Mouse (Mus musculus): ENCODE measurements around the gene Krt81. TPM values are rescaled to one million over a fixed set of nuclear protein-coding genes. Genes with fewer than 3 reads are reported as not detected.

Krt81 gene
- not detected in 2 replicates for polyA plus RNA-seq (2014; fragmentation: Nextera tagmentation; extraction: Ambion mirVana)

GRCm38 (mm10) chr15:101463651-101464050 lies at the start of gene Krt81:
Gene Krt81 (minus strand): TSS chr15:101463751.
- Histone ChIP-seq H3K9ac (ENCODE audit: low read length) (no peak within 1 kb of the TSS), H3K9me3 (ENCODE audit: control insufficient read depth, low read length) (no peaks in the 10 kb centered on the region), H3K27ac (ENCODE audit: low read depth, low read length) (no peak within 1 kb of the TSS), H3K4me1 (replicated peaks; ENCODE audit: control insufficient read depth, insufficient read depth, low read length) (no peaks in the 10 kb centered on the region; the same call in 1 of the 2 replicates), H3K27me3 (ENCODE audit: control insufficient read depth, insufficient read depth, low read length) (no peaks in the 10 kb centered on the region), H3K36me3 (ENCODE audit: control insufficient read depth, insufficient read depth, low read length) (no peaks in the 10 kb centered on the region), H3K4me3 (ENCODE audit: low read depth, low read length) (no peak within 1 kb of the TSS), H3K4me2 (ENCODE audit: low read depth, low read length, severe bottlenecking) (no peak within 1 kb of the TSS)
- ATAC-seq (replicated peaks; ENCODE audit: low FRiP score): no peak
- WGBS: 87% methylated on average over 13 of the region's 13 CpGs
- DNase-seq (ENCODE audit: low spot score): no peak

GRCm38 (mm10) chr15:101508247-101508646 lies 44.7 kb upstream of the Krt81 start:
- Histone ChIP-seq H3K4me3 (ENCODE audit: low read depth, low read length) (no peak overlapping the region), H3K9ac (ENCODE audit: low read length) (no peak overlapping the region), H3K36me3 (ENCODE audit: control insufficient read depth, insufficient read depth, low read length) (no peaks in the 10 kb centered on the region), H3K27me3 (ENCODE audit: control insufficient read depth, insufficient read depth, low read length) (no peaks in the 10 kb centered on the region), H3K9me3 (ENCODE audit: control insufficient read depth, low read length) (no peaks in the 10 kb centered on the region), H3K4me2 (ENCODE audit: low read depth, low read length, severe bottlenecking) (no peak overlapping the region), H3K4me1 (replicated peaks; ENCODE audit: control insufficient read depth, insufficient read depth, low read length) (no peaks in the 10 kb centered on the region), H3K27ac (ENCODE audit: low read depth, low read length) (no peak overlapping the region)
- 83% methylated on average over 9 of the region's 9 CpGs for WGBS
- ATAC-seq (replicated peaks; ENCODE audit: low FRiP score) (no peak), DNase-seq (ENCODE audit: low spot score) (no peak)

GRCm38 (mm10) chr15:101506896-101507758 lies 43.6 kb upstream of the Krt81 start:
- no peaks in the 10 kb centered on the region for H3K27me3 ChIP-seq (ENCODE audit: control insufficient read depth, insufficient read depth, low read length)
- H3K9me3 ChIP-seq (ENCODE audit: control insufficient read depth, low read length): no peaks in the 10 kb centered on the region
- no peak for ATAC-seq (replicated peaks; ENCODE audit: low FRiP score)
- no peak overlapping the region for H3K4me2 ChIP-seq (ENCODE audit: low read depth, low read length, severe bottlenecking)
- no peak overlapping the region for H3K9ac ChIP-seq (ENCODE audit: low read length)
- no peaks in the 10 kb centered on the region for H3K36me3 ChIP-seq (ENCODE audit: control insufficient read depth, insufficient read depth, low read length)
- H3K27ac ChIP-seq (ENCODE audit: low read depth, low read length): no peak overlapping the region
- no peak for DNase-seq (ENCODE audit: low spot score)
- H3K4me1 ChIP-seq (replicated peaks; ENCODE audit: control insufficient read depth, insufficient read depth, low read length): no peaks in the 10 kb centered on the region
- H3K4me3 ChIP-seq (ENCODE audit: low read depth, low read length): no peak overlapping the region
- 68% methylated on average over 14 of the region's 14 CpGs for WGBS

GRCm38 (mm10) chr15:101497181-101497580 lies 33.6 kb upstream of the Krt81 start:
- Histone ChIP-seq H3K4me3 (ENCODE audit: low read depth, low read length) (no peak overlapping the region), H3K9ac (ENCODE audit: low read length) (no peak overlapping the region), H3K4me1 (replicated peaks; ENCODE audit: control insufficient read depth, insufficient read depth, low read length) (no peaks in the 10 kb centered on the region), H3K27me3 (ENCODE audit: control insufficient read depth, insufficient read depth, low read length) (no peaks in the 10 kb centered on the region), H3K9me3 (ENCODE audit: control insufficient read depth, low read length) (no peaks in the 10 kb centered on the region), H3K36me3 (ENCODE audit: control insufficient read depth, insufficient read depth, low read length) (no peaks in the 10 kb centered on the region), H3K27ac (ENCODE audit: low read depth, low read length) (no peak overlapping the region), H3K4me2 (ENCODE audit: low read depth, low read length, severe bottlenecking) (no peak overlapping the region)
- WGBS: 68% methylated on average over 2 of the region's 2 CpGs
- DNase-seq (ENCODE audit: low spot score): peak; percentile 60
- no peak for ATAC-seq (replicated peaks; ENCODE audit: low FRiP score)

GRCm38 (mm10) chr15:101495266-101495665 lies 31.7 kb upstream of the Krt81 start:
- WGBS: 89% methylated on average over 8 of the region's 8 CpGs
- Histone ChIP-seq H3K27me3 (ENCODE audit: control insufficient read depth, insufficient read depth, low read length) (no peaks in the 10 kb centered on the region), H3K4me1 (replicated peaks; ENCODE audit: control insufficient read depth, insufficient read depth, low read length) (no peaks in the 10 kb centered on the region), H3K4me2 (ENCODE audit: low read depth, low read length, severe bottlenecking) (no peak overlapping the region), H3K9me3 (ENCODE audit: control insufficient read depth, low read length) (no peaks in the 10 kb centered on the region), H3K9ac (ENCODE audit: low read length) (no peak overlapping the region), H3K4me3 (ENCODE audit: low read depth, low read length) (no peak overlapping the region), H3K27ac (ENCODE audit: low read depth, low read length) (no peak overlapping the region), H3K36me3 (ENCODE audit: control insufficient read depth, insufficient read depth, low read length) (no peaks in the 10 kb centered on the region)
- DNase-seq (ENCODE audit: low spot score) (no peak), ATAC-seq (replicated peaks; ENCODE audit: low FRiP score) (no peak)

GRCm38 (mm10) chr15:101494203-101494602 lies 30.7 kb upstream of the Krt81 start:
- Histone ChIP-seq H3K27ac (ENCODE audit: low read depth, low read length) (no peak overlapping the region), H3K4me3 (ENCODE audit: low read depth, low read length) (no peak overlapping the region), H3K36me3 (ENCODE audit: control insufficient read depth, insufficient read depth, low read length) (no peaks in the 10 kb centered on the region), H3K27me3 (ENCODE audit: control insufficient read depth, insufficient read depth, low read length) (no peaks in the 10 kb centered on the region), H3K9me3 (ENCODE audit: control insufficient read depth, low read length) (no peaks in the 10 kb centered on the region), H3K9ac (ENCODE audit: low read length) (no peak overlapping the region), H3K4me1 (replicated peaks; ENCODE audit: control insufficient read depth, insufficient read depth, low read length) (no peaks in the 10 kb centered on the region), H3K4me2 (ENCODE audit: low read depth, low read length, severe bottlenecking) (no peak overlapping the region)
- ATAC-seq (replicated peaks; ENCODE audit: low FRiP score) (no peak), DNase-seq (ENCODE audit: low spot score) (no peak)
- WGBS: 81% methylated on average over 1 of the region's 1 CpGs

GRCm38 (mm10) chr15:101493713-101494112 lies 30.2 kb upstream of the Krt81 start:
- DNase-seq (ENCODE audit: low spot score) (no peak), ATAC-seq (replicated peaks; ENCODE audit: low FRiP score) (no peak)
- no peak overlapping the region for H3K9ac ChIP-seq (ENCODE audit: low read length)
- no peaks in the 10 kb centered on the region for H3K27me3 ChIP-seq (ENCODE audit: control insufficient read depth, insufficient read depth, low read length)
- 85% methylated on average over 6 of the region's 6 CpGs for WGBS
- no peaks in the 10 kb centered on the region for H3K9me3 ChIP-seq (ENCODE audit: control insufficient read depth, low read length)
- H3K36me3 ChIP-seq (ENCODE audit: control insufficient read depth, insufficient read depth, low read length): no peaks in the 10 kb centered on the region
- no peak overlapping the region for H3K27ac ChIP-seq (ENCODE audit: low read depth, low read length)
- H3K4me2 ChIP-seq (ENCODE audit: low read depth, low read length, severe bottlenecking): no peak overlapping the region
- no peak overlapping the region for H3K4me3 ChIP-seq (ENCODE audit: low read depth, low read length)
- H3K4me1 ChIP-seq (replicated peaks; ENCODE audit: control insufficient read depth, insufficient read depth, low read length): no peaks in the 10 kb centered on the region

GRCm38 (mm10) chr15:101492718-101493117 lies 29.2 kb upstream of the Krt81 start:
- Histone ChIP-seq H3K9me3 (ENCODE audit: control insufficient read depth, low read length) (no peaks in the 10 kb centered on the region), H3K27me3 (ENCODE audit: control insufficient read depth, insufficient read depth, low read length) (no peaks in the 10 kb centered on the region), H3K36me3 (ENCODE audit: control insufficient read depth, insufficient read depth, low read length) (no peaks in the 10 kb centered on the region), H3K27ac (ENCODE audit: low read depth, low read length) (no peak overlapping the region), H3K4me3 (ENCODE audit: low read depth, low read length) (no peak overlapping the region), H3K4me2 (ENCODE audit: low read depth, low read length, severe bottlenecking) (no peak overlapping the region), H3K4me1 (replicated peaks; ENCODE audit: control insufficient read depth, insufficient read depth, low read length) (no peaks in the 10 kb centered on the region), H3K9ac (ENCODE audit: low read length) (no peak overlapping the region)
- ATAC-seq (replicated peaks; ENCODE audit: low FRiP score): no peak
- no peak for DNase-seq (ENCODE audit: low spot score)
- 80% methylated on average over 8 of the region's 8 CpGs for WGBS

- ATAC-seq (replicated peaks; ENCODE audit: low FRiP score): no peak
- Histone ChIP-seq H3K36me3 (ENCODE audit: control insufficient read depth, insufficient read depth, low read length) (no peaks in the 10 kb centered on the region), H3K4me2 (ENCODE audit: low read depth, low read length, severe bottlenecking) (no peak within 1 kb of the TSS), H3K4me1 (replicated peaks; ENCODE audit: control insufficient read depth, insufficient read depth, low read length) (no peaks in the 10 kb centered on the region), H3K4me3 (ENCODE audit: low read depth, low read length) (no peak within 1 kb of the TSS), H3K9me3 (ENCODE audit: control insufficient read depth, low read length) (no peaks in the 10 kb centered on the region), H3K9ac (ENCODE audit: low read length) (no peak within 1 kb of the TSS), H3K27me3 (ENCODE audit: control insufficient read depth, insufficient read depth, low read length) (no peaks in the 10 kb centered on the region), H3K27ac (ENCODE audit: low read depth, low read length) (no peak within 1 kb of the TSS)
- no peak for DNase-seq (ENCODE audit: low spot score)
- WGBS: 73% methylated on average over 6 of the region's 6 CpGs
Observed at GRCm38 (mm10) chr15:101491431-101491830, 27.9 kb upstream of the Krt81 start, which contains the start of gene Krt83. Gene Krt83 (minus strand): TSS chr15:101491512.
